Comparison of ENCODE assay signal across 13 mouse cellular contexts in the genomic region with DNA sequence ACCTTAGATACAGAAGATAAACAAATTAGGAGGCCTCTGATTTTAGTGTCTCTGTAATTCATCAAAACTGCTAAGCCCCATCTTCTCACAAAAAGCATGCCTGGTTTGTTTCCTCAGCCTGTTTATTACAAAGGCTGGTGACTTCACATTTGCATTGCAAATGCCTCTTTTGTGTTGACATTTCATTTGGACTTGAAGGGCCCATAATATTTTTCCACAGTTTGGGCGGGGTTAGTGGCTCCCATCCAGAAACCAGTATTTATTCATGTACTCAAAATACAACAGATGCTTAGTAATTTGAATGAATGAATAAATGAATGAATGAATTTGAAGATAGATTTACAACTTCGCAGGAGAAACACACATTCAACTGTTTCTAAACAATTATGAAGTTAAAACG.
"Had no signal": no experiment of that assay in that cellular context is flagged by ENCODE, and none has a peak within 500 bp of the region (broad histone marks: within the 10 kb centered on the region; RNA-seq: fewer than 3 reads in every experiment).

No protein-coding gene starts in this region.

- ATAC-seq: liver, postnatal 0 days had no signal

- H3K4me2 ChIP-seq: limb, embryonic 12.5 days; liver, embryonic 13.5 days; lung, embryonic 15.5 days; stomach, embryonic 15.5 days had no signal

- H3K27ac ChIP-seq: kidney, postnatal 0 days; limb, embryonic 12.5 days; liver, embryonic 13.5 days; lung, embryonic 15.5 days; stomach, embryonic 15.5 days had no signal

- H3K4me1 ChIP-seq: limb, embryonic 12.5 days; liver, embryonic 13.5 days; lung, embryonic 15.5 days; stomach, embryonic 15.5 days had no signal

- H3K9ac ChIP-seq: limb, embryonic 12.5 days; liver, embryonic 13.5 days; liver, postnatal 0 days; lung, embryonic 15.5 days; stomach, embryonic 15.5 days had no signal

- H3K4me3 ChIP-seq: limb, embryonic 12.5 days; liver, embryonic 13.5 days; lung, embryonic 15.5 days; myocyte; stomach, embryonic 15.5 days had no signal

- H3K36me3 ChIP-seq: limb, embryonic 12.5 days; liver, embryonic 13.5 days; lung, embryonic 15.5 days; stomach, embryonic 15.5 days had no signal

- H3K27me3 ChIP-seq: limb, embryonic 12.5 days; liver, embryonic 13.5 days; lung, embryonic 15.5 days; stomach, embryonic 15.5 days had no signal

- DNase-seq: kidney, adult 9 months; kidney, postnatal 36 days; liver; liver, embryonic 13.5 days; liver, postnatal 0 days; right cerebral cortex, postnatal 14 days; thymus, adult 2 months; thymus, postnatal 25 days had no signal

- H3K9me3 ChIP-seq: limb, embryonic 12.5 days; liver, embryonic 13.5 days; lung, embryonic 15.5 days; stomach, embryonic 15.5 days had no signal
